Mouse (Mus musculus) left cerebral cortex, postnatal 4 days (tissue): ENCODE results near the gene Fam160a1. TPM values are rescaled to one million over a fixed set of nuclear protein-coding genes. Genes with fewer than 3 reads are reported as not detected.

Experiments used
- DNase-seq: peaks from one replicate; pipeline ENCODE4 v3.0.0-alpha.2; 2022
- intact Hi-C: fragments of 180-260 bp; cut with DNase I; formaldehyde crosslinking; loops from one replicate; pipeline ENCODE4 v1.15.1; 2025
- total RNA-seq, 2 experiments: library from RNA; stranded (reverse); gene quantifications; 2 replicates each; pipeline ENCODE4 v1.2.3; 2021

The Fam160a1 gene
- 1 to 10 TPM; 3.5 to 4.3 TPM for total RNA-seq

DNA sequence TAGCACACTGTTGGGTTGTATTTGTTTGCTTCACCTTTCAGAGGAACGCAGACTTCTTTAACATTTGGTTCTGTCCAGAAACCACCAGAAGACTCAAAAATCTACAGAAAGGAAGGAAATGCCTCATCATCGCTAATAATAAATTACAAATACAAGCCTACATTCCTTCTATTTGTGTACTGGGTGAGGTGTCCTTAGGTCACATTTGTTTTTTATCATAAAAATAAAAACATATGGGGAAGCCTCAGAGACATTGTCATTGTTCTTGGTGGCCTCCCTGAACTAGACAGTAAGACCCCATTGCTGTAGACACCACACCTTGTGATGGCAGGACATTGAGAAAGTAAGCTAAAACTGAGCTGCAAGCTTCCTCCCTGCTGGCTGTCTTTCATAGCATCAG is at the start of gene Fam160a1:
Gene Fam160a1, minus strand, starts transcription at position 101 of the 400 bp plus-strand sequence.
- no peak for DNase-seq
- intact Hi-C loops: no loop called here

DNA sequence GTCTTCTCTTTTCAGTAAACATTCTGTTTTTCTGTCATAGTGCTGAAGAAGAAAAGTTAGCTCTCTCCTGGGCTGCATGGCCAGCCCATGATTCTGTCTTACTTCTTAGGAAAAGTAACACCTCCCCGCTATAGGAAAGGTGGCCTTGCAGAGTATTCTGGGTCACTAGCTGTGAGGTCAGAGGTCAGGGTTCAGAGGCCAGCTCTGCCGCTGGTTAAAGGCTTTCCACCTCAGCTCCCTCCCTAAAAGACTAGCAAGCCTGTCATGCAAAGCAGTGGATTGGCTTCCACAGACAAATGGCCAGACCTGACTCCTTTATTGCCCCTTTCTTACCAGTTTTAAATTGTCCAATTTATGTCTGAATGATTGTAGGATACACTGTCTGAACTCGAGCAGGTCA is 46.9 kb upstream of the Fam160a1 start:
- no peak for DNase-seq
- intact Hi-C loops: no loop called here

DNA sequence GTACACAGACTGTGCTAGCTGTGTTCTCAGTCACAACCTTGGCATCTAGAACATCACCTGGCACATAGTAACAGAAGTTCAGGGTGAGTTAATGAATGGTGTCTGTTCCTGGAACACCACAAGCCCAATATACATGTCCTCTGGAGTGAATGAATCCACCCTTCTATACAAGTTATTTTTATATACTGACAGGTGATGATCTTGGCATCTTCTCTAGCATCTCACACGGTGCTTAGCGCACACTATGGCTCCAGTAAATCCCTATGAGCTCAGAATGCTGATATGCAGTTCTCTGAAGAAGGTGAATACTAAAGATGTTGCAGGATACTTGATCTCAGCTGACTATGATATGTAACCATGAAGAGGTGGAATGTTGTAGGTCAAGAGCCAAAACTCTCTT is 45.8 kb upstream of the Fam160a1 start:
- intact Hi-C loops: no loop called here
- DNase-seq: no peak

DNA sequence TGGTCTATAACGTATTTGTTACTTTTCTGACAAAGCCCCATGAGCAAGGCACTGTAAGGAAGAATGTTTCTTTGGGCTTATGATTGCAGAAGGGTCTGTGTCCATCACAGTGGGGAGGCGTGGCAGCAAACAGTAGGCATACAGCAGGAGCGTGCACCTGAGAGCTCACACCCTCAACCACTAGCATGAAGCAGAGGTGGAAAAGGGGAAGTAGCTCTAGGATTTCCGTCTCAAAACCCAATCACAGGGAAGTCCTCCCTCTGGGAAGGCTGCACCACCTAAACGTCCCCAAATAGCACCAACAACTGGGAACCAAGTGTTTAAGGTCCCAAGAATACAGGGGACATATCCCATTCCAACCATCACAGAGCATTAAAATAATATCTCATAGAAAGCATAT is 43.9 kb upstream of the Fam160a1 start:
- intact Hi-C loops: no loop called here

DNA sequence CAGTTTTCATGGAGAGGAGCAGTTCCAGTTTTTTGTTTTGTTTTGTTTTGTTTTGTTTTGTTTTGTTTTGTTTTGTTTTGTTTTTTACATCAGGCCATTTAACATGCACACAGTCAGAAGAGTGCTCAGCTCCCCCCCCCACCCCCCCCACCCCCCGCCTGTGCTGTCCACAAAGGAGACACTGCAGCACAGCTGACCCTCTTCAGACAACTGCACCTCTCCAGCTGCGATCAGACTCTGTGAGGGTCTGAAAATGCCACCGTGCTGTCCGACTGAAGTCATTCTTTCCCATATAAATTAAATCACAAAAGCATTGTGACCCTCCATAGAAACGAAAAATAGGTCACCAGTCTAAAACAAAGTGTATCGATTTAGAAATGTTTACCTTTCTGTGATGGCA is 42.2 kb upstream of the Fam160a1 start:
- intact Hi-C loops: no loop called here
- DNase-seq: no peak

More for the DNA sequence above, 43.9 kb upstream of the Fam160a1 start:
- DNase-seq: no peak

DNA sequence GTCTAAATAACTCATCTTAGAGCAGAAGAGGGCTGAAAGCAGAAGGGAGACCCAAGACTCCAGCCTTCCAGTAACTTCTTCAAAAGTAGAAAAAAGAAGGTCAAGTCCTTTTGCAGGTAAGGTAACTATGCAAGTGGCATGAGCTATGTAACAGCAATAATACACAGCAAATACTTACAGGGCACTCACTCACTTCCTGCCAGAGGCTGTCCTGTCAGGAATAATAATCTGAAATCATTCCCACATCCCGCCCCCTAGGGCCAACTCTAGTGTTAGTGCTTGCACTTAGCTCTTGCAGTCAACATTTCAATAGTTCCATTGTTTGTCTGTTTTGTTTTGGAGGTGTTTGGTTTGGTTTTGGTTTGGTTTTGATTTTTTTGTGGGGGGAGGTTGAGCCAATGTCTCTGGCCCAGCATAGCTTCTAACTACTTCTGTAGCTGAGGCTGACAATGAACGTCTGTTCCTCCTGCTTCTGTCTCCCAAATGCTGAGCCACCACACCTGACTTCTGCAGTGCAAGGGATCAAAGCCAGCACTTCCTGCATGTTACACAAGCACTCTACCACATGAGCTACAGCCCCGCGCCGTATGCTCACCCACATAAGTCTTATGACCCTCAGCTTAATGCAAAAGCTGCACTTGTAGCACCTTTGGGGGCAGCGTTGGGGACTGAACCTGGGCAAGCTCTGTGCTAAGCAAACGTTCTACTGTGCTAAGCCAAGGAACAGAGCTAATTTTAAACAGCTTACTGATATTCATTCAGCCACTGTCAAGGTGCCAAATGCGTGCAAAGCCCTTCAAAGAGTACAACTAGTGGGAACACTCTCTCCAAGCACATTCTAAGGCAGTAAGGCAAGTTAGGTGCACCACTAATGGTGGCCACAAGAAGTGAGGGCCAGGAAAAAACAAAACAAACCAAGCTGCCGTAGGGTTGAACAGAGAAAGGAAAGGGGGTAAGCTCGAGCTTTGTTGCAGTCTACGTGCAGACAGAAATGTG is 41.3 kb upstream of the Fam160a1 start:
- intact Hi-C loops: no loop called here

DNA sequence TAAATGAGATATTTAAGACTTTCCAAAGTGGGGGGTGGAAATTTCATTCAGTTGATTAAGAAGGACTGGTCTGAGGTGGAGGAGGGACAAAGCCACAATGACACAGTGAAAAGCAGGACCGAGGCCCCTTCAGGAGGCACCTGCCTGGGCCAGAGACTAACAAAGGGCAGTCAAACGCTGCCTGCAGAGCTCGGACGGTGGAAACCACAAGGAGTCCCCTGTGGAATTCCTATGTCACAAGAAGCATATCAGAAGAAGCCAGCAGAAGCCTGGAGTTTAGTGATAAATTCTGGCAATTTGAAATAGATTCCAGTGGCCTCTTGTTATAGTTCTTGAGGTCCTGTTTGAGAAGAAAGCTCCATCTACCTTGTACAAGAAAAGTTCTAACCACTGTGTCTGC is 40.0 kb upstream of the Fam160a1 start:
- intact Hi-C loops: no loop called here
- no peak for DNase-seq

More for the DNA sequence above, 41.3 kb upstream of the Fam160a1 start:
- DNase-seq: no peak

DNA sequence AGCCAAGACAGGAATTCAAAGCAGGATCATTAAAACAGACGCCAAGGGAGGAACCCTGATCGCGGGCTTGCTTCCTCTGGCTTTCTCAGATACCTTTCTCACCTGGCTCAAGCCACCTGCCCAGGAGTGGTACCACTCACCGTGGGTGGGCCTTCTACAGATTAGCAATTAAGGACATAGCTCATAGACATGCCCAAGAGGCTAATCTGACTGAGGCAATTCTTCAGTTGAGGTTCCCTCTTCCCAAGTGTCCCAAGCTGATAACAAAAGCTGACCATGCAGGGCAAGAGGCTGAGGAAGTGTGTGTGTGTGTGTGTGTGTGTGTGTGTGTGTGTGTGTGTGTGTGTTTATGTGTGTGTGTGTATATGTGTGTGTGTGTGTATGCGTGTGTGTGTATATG is 38.9 kb upstream of the Fam160a1 start:
- intact Hi-C loops: no loop called here
- no peak for DNase-seq

DNA sequence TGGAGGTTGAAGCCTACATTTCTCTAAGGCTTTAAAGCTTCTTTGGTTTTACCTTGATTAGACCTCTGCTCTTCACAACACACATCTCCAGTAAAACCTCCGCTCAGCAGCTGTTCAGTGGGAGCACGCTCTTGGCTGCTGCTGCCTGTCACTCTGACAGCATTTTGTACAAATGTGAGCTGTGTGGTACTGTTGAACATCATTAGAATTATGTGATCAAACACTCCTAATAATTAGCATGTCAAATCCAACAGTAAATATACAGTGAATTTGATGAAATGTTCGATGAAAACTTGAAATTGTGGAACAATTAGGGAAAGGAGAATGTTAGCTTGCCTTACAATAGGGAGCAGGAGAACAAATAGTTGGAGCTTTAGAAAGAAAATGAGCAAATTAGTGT is 38.0 kb upstream of the Fam160a1 start:
- no peak for DNase-seq
- intact Hi-C loops: no loop called here

DNA sequence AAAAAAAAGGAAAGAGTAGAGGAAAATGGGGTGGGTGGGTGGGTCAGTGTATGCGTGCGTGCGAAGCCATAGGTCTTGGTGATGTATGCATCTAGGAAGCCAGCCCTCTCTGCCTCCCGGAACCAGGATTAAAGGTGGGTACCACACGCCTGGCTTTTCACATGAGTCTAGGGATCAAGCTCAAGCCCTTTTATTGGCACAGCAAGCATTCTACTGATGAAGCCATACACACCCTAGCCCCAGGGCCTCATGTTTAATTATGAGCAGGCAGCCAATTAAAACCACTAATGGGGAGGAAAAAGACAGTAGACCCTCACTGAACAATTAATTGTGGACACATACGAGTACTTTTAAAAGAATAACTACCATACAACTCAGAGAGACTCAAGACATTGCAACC is 37.1 kb upstream of the Fam160a1 start:
- intact Hi-C loops: no loop called here
- no peak for DNase-seq

DNA sequence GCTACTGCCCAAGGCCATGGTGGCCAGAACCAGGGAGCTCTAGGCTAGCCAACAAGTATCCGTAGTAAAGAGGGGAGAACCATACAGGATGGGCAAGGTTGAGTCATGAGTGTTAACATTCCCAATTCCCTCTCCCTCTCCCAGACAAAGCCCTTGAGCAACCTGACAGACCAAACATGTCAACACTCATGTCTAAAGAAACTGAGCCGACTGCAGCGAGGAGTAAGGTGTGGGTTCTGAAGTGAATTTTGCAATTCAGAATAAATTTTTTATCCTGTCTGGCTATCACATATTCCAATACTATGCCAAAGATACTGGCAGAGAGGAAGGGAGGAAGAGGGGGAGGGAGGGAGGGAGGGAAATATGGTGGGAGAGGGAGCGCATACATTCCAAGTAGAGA is 36.6 kb upstream of the Fam160a1 start:
- no peak for DNase-seq
- intact Hi-C loops: no loop called here

DNA sequence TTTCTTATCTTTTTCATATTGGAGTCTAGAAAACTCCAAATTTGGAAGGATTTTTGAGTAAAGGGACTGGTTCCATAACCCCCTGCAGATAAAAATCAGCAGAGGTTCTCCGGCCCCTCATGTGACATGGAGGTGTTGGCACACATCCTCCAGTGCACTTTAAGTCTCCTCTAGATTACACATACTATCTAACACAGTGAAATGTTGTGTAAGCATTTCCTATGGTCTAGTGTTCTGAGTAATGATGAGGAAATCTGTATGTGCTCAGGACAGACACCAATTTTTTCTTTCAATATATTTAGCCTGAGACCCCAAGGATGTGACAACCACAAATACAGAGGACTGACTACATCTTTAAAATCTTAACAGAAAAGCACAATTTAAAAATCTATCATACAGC is 33.0 kb upstream of the Fam160a1 start:
- DNase-seq: no peak
- intact Hi-C loops: no loop called here

DNA sequence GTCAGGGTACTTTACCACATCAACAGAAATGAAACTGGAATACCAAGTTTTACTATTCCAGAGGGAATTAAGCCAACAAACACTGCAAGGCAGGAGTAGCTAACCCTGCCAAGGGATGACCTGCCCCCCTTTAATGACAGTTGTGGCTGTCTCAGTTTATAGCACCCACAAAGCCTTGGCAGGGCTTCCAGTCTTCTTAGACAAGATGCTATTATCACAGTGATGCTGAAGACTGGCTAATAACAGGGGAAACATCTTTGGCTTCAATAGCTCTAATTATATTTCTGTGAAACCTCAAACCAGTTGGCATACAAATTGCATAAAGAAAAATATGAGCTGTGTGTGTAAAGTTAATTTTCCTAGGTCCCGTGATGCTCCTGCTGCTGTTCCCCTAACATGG is 29.2 kb upstream of the Fam160a1 start:
- DNase-seq: no peak
- intact Hi-C loops: no loop called here

DNA sequence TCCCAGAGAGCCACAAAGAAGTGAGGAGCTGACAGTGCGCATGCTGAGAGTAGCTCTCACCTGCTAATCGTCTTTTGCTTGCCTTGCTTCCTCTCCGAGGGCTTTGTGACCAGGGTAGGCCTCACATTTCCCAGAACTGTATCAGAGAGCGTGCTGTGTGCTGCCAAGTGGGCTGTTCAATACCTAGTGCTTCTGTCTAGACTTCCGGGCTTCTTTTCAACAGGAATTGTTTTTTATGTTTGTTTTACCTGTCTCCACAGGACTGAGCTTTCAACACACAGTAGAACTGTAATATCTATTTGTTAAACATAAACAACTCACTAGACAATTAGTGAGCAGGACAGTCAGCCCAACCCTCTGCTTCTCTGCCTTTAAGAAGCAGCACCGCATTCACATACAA is 28.2 kb upstream of the Fam160a1 start:
- DNase-seq: no peak
- intact Hi-C loops: no loop called here

DNA sequence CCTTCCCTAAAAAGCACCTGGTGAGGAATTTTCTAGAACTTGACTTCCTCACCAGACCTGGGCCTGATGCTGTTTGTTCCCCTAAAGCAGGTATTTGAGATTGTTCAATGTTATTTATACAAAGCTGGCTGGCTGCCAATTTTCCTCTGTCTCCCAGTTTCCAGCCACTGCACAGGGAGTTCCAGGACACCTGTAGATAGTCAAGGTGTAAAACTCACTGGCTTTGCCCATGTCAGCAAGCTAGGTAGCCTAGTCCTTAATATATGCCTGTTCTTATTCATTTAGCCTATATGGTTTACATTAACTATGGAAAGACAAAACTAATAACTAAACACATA is 25.8 kb upstream of the Fam160a1 start:
- intact Hi-C loops: no loop called here
- no peak for DNase-seq

DNA sequence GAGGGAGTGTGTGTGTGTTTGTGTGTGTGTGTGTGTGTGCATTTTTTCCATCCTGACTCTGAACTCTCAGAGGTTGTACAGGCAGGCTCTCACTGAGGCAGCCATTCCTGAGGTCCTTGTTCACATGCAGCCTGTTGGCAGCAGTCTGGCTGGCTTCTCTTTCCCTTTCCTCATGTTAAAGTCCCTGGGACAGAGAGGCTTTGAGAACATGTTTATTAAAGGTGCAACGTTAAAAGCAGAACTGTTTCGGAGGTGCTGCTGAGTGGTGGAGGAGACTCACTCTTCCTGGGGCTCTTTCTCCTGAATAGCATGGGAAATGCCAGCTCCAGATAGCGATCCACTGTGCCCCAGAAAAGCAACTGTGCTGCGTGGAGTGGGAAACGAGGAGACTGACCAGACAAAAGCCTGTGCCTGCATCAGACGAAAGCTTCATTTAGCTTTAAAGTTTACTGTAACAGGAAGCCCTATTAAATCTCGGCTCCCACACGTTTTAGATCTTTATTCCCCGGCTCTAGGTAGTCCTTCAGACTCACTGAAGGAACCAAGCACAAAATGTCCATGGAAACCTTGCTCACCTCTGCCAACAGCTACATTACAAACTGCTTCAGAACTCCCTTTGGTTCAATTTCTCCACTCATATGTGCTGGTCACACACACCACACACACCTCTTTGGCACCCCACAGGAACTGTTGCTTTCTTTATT is 25.2 kb upstream of the Fam160a1 start:
- no peak for DNase-seq
- intact Hi-C loops: no loop called here

DNA sequence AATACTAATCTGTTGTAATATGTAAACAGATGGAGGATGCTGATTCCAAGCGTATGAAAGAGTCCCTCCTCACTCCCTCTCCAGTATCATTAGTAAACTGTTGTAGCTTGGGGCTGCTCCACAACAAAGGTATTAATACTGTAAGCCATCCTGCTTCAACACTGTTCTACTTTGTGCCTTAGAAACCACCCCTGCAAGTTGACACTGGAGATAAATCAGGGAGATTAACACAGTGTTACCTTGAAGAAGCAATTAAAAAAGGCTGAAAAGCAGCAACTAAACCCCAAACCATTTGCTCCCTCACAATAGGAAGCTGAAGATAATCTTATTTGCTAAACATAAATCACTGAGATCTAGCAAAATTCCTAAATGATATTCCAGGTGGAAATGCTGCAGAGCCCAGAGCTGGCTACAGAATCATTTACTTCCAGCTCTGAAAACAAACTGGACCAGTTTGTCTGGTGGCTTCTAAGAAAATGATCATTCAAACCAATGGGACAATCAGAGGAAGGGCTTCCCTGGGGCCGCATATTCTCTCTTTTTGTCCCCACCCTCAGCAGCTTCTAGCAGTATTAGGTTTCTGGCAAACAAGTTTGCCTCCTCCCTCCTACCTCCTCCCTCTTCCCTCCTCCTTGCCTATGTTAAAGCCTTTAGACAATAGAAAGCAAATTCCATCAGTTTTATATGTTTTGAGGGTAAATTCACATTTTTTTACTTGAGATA is 24.5 kb upstream of the Fam160a1 start:
- intact Hi-C loops: no loop called here
- DNase-seq: no peak

DNA sequence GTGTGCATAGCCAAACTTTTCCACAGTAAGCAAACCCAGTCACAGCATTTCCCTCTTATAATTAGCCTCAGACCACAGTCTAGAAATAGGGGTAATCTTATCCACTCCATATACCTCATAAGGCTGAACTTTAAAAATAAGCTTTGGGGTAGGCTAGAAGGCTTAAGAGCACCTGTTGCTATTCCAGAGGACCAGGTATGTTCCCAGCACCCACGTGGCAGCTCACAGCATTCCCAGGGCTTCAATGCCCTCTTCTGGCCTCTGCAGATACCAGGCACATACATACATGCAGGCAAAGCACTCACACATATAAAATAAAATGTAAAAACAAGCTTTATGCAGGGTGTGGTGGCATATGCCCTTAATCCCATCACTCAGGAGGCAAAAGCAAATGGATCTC is 16.5 kb upstream of the Fam160a1 start:
- DNase-seq: no peak
- intact Hi-C loops: no loop called here

DNA sequence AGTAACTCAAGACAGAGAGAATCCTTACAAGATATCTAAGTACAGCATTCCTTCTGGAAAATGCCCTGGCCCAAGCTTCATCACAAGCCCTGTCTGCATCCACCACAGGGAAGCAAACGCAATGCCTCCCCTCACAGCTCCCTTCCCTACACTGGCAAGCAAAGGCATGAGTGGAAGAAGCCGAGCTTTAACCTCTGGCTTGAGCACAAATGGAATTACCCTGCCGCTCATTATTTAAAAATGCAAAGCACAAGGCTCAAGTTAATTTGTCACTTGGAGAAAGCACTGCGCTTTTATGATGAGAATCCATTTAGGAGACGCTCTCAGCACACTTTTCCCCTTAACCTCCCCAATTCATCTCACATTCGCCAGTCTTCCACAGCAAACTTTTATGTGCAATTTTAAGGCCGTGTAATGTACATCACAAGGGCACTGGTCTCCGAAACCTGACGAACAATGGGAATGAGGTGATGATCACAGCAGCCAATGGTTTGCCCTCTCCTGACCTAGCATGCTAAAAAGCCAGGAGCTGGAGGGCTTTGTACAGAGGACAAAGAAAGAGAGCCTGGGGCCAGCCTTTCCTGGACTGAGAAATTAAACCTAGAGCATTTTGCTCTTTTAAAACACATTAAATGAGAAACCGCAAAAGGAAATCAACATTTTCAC is 15.5 kb upstream of the Fam160a1 start:
- DNase-seq: no peak
- intact Hi-C loops: no loop called here

DNA sequence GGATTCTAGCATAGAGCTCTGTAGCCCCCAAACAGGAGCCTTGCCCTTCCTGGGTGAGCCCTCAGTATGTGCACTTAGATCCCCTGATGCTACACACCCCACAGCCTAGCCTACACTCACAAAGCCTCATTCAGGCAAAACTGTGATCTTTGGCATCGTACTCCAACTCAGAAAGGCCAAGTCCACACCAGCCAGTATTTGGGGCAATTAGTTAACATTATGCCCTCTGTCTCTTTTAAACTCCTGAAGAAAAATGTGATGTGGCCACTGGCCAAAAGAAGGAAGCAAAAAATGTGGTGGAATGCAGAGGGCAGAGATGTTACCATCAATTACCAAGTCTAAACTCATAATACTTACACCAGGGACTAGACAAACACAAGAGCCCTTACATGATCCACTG is 14.7 kb upstream of the Fam160a1 start:
- DNase-seq: no peak
- intact Hi-C loops: no loop called here

DNA sequence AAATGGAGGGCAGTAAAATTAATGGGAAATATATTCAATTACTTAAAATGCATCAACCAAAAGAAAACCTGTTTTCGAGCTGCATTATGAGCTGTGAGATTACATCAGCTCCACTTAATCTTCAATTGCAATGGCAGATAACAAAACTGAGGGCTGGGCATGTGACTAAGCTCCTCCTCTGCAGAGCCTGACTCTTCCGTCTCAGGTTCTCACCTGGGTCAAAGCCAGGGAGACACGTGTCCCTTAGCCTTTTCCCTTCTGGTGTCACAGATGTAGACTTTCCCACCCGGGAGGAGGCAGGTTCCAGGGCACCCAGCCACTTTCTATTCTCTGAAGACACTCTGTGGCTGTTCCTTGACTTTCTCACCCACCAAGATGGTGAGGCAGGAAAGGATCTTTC is 12.0 kb upstream of the Fam160a1 start:
- peak; percentile 53 for DNase-seq
- intact Hi-C loops: no loop called here
